Mouse (Mus musculus) right cerebral cortex, postnatal 14 days (tissue): ENCODE measurements around the gene Lhpp.

ENCODE experiments used
- DNase-seq: peaks from one replicate; pipeline ENCODE4 v3.0.0; 2022

Gene Lhpp

GRCm38 (mm10) chr7:132610468-132611318, at the start of gene Lhpp:
Gene Lhpp (plus strand): TSS chr7:132610638.
- DNase-seq, result peak; percentile 82

DNA sequence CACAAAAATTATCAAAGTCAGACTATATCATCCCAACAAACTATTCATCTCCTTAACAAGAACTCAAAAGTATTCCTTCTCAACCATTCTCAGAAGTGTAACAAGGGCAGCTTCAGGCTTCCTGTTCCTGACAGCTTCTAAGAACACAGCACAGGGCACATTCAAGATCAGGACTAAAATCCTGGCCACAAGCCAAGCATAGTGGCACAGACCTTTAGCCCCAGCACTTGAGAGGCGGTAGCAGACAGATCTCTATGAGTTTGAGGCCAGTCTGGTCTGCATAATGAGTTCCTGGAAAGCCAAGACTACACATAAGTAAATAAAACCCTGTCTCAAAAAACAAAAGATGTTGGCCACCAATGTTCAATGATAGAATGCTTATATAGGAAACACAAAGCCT, 44.6 kb upstream of the Lhpp start:
- no peak for DNase-seq

GRCm38 (mm10) chr7:132568817-132569216, 41.6 kb upstream of the Lhpp start:
- DNase-seq, result no peak

DNA sequence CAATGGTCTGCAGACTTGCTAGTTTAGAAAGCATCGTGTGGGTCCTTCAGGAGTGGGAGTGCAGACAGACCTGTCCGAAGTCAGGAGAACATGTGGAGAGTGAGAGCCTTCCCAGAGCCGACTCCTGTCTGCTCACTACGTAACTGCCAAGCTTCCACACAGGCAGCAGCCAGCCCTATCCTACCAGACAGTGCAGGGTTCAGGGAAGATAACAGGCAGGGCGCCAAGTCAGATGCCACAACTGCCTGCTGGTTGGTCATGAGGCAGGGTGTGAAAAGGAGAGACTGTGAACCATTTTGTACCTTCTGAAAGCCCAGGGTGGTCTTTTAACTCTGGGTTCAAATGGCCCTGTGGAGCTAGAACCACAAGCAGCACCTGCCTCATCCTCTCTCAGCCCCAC, 40.4 kb upstream of the Lhpp start:
- DNase-seq, result no peak

- no peak for DNase-seq
Observed at GRCm38 (mm10) chr7:132571481-132571880, 39.0 kb upstream of the Lhpp start.

DNA sequence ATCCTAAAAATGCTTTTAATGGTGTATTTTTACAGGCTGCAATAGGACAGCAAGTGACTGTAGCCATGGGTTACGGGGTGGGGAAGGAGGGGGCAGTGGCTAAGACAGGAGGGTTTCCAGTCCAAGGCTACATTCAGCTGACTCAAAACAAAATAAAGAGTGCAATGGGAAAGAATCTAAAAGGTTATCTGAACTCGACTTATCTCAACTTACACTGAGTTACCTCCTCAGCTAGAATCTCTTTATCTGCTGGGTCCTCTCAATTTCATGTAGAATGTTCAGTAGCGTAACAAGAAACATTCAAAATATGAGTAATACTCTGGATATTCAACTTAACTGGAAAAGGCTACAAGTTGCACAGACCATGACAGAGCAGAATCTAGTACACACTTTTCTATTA, 37.7 kb upstream of the Lhpp start:
- no peak for DNase-seq

DNA sequence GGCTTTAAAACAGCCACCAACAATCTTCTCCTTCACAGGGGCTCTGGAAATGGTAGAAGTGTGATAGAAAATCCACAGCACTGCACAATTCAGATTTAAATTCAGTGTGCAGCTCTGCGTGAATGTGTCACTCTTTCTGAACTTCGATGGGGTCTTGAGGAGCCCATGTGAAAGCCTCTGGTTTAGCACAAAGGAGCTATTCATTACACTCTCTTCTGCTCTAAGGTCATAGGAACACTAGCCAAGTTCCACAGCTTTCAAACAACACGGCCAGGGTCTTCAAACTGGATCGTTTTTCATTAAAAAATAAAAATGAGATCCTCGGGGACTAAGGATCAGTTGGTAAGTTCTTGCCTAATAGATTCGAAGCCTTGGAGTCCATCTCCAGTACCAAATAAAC, 37.2 kb upstream of the Lhpp start:
- no peak for DNase-seq

DNA sequence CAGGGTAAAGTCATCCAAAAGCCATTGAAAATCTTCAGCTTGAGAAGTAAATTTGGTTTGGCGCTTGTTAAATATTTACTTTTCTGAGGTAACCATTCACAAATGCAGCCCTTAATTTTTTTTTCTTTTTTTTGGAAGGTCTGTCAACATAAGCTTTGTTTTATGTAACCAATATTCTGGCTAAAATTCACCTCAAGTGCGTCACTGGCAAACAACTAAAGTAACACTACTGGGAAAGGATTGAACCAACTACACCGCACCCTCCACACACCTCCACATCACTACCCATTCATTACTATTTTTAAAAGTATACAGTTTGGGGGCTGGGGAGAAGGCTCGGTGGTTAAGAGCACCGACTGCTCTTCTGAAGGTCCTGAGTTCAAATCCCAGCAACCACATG, 35.8 kb upstream of the Lhpp start:
- DNase-seq, result no peak

DNA sequence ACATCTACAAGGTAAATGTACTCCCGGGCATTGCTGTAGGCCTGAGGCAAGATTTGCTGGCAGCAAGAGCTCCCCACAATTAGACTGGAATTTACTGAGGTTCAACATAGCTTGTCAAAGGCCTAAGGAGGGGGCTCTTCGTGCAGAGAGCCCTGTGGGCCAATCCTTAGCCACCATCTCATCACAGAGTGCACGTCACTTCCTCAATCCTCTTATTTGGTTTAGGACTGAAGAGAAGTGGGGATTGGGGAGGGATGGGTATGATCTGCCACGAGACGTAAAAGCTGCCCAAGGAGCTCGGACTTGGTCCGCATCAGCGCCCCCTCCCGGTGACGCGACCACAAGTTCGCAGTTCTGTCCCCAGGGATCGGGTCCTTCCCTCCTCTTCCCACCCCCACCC, 34.8 kb upstream of the Lhpp start:
- peak; percentile 85 for DNase-seq

- DNase-seq, result peak; percentile 92
Observed at GRCm38 (mm10) chr7:132576116-132576650, 34.3 kb upstream of the Lhpp start, which contains the start of gene Oat. Gene Oat (minus strand): TSS chr7:132576398.

- no peak for DNase-seq
Observed at GRCm38 (mm10) chr7:132576891-132577290, 33.5 kb upstream of the Lhpp start.

- DNase-seq, result no peak
Observed at GRCm38 (mm10) chr7:132580511-132580910, 29.9 kb upstream of the Lhpp start.

GRCm38 (mm10) chr7:132581441-132581840, 29.0 kb upstream of the Lhpp start:
- DNase-seq, result no peak

DNA sequence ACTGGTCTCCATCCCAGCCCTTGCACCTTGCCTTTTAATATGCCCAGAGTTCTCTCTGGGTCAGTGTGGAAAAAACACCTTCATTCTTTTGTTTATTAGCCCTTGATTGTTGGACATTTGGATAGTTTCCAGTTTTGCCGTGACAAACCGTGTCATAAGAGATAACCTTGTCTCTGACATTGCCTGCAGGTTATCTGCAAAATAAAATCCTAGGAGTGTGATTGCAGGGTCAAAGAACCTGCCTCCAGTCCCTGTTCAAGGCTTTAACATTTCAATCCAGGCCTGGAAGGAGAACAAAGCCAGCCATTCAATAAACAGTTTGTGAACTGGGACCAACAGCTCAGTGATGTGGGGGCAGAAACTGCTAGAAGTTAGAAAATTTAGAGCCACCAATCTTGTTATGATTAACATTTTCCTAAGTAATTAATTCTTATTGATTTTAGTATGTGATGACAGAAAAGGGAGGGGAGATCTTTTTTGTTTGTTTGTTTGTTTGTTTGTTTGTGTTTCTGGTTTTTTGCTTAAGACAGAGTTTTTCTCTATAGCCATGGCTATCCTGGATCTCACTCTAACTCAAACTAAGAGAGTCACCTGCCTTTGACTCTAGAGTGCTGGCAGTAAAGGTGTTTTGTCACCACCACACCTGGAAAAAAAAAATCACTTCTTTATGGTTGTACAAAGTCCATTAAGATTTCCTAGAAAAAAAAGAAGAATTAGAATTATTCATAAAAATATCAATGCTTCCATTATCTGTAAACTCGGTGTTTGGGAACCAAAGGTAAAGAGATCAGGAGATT, 24.5 kb upstream of the Lhpp start:
- no peak for DNase-seq

GRCm38 (mm10) chr7:132587167-132587566, 23.3 kb upstream of the Lhpp start:
- no peak for DNase-seq

DNA sequence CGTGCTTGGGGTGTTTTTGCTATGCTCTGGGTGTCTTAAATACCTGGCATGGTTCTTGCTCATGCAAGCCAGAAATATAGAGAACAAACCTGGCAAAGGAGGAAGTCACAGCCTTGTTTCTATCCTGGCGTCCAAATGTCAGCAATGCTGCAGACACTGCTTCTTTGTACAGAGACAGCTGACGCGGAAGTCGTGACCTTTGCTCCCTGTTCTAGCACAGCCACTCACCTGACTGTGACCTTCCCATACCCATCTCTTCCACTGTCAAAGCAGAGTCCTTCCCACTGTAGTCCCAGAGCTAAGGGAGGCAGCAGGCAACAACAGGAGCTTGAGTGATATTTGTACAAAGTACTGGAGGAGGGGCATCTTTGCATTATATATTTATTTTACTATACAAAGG, 20.8 kb upstream of the Lhpp start:
- DNase-seq, result no peak

GRCm38 (mm10) chr7:132593762-132594161, 16.7 kb upstream of the Lhpp start:
- DNase-seq, result no peak

- no peak for DNase-seq
Observed at GRCm38 (mm10) chr7:132594325-132594724, 16.1 kb upstream of the Lhpp start.

- no peak for DNase-seq
Observed at GRCm38 (mm10) chr7:132595787-132596186, 14.7 kb upstream of the Lhpp start.

DNA sequence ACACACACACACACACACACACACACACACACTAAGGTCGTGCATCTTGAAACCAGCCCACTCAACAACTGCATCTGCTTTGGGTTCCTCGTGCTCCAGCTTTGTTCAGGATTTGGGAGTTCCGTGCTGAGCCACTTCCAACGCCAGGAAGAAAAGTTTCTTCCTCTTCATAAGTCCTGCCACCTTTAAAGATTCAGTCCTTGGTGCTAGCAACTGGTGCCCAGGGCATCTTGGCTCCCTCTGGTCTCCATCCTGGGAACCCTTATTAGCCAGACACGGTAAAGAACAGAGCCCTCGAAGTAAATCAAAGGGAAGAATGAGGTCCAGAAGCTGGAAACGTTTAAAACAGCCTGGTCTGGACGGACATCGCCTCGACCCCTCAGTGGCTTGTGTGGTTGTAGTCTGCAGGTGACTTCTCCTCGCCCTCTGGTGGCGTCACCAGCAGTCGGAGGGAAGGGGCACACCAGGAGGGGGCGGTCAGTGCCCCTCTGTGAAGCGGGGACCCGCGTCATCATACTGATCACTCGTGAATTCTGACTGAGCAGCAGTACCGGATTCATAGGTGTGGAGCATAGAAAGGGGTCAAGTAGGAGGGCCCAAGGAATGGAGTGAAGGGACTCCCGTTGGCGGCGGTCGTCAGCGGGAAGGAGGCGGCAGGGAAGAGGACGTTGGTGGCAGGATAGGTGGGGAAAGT, 13.7 kb upstream of the Lhpp start:
- no peak for DNase-seq

DNA sequence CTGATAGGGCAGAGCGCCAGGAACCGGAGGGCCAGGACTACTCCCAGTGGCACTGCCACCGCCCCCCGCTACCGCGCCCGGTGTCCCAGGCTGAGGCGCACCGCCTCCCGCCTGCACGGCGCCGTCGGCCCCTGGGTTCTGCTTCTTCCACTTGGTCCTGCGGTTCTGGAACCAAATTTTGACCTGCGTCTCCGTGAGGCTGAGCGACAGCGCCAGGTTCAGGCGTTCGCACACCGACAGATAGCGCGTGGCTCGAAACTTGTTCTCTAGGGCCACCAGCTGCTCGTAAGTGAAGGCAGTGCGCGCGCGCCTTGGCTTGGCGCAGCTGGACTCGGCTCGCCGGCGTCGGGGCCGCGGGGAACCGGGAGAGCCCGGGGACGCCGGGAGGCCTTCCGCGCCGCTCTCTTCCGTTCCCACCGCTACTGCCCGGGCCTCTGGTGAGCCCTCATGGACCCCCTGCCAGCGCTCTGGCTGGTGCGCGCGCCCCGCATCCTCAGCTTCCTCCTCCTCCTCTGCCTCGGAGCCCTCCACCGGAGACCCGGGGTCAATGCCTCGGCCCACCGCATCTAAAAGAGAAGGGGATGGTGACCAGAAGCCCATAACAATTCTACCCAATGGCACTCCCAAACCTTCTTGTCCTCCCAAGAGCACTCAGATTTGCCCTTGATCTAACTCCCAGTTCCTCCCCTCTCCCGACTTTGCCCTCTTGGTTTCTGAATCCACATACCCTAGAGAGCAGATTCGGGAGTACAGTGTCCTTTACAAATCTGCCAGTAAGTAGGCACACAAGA, 13.0 kb upstream of the Lhpp start:
- DNase-seq, result no peak
